Mouse (Mus musculus) right cerebral cortex, postnatal 36 days (tissue): ENCODE results near the gene Mitd1.
A peak's percentile ranks its signal among the peaks of the same experiment; 100 is the strongest.

Experiments
- DNase-seq, 2 experiments: peaks; one replicate each; pipeline ENCODE4 v3.0.0; 2022; ENCODE audit warnings: low spot score in 2 of 2, mixed read lengths in 1 of 2

The Mitd1 gene

GRCm38 (mm10) chr1:37867684-37868322 lies 22.4 kb downstream of the Mitd1 start:
- no peak for DNase-seq

DNA sequence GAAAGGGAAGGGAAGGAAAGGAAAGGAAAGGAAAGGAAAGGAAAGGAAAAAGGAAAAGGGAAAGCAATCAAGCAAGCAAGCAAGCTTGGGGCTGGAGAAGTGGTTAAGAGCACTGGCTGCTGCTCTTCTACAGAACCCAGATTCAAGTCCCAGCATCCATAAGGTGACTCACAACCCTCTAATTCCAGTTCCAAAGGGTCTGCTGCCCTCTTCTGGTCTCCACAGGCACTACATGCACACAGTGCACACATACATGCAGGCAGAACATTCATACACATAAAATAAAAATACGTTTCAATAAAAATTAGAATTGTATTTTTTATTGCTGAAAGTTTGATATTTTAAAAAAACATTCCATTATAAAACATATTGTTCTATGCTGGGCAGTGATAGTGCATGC lies 23.2 kb downstream of the Mitd1 start:
- no peak for DNase-seq

- no peak for DNase-seq
Measured at GRCm38 (mm10) chr1:37866286-37866685, 23.9 kb downstream of the Mitd1 start, which contains the start of gene Tsga10. Gene Tsga10 (minus strand): TSS chr1:37866429.

DNA sequence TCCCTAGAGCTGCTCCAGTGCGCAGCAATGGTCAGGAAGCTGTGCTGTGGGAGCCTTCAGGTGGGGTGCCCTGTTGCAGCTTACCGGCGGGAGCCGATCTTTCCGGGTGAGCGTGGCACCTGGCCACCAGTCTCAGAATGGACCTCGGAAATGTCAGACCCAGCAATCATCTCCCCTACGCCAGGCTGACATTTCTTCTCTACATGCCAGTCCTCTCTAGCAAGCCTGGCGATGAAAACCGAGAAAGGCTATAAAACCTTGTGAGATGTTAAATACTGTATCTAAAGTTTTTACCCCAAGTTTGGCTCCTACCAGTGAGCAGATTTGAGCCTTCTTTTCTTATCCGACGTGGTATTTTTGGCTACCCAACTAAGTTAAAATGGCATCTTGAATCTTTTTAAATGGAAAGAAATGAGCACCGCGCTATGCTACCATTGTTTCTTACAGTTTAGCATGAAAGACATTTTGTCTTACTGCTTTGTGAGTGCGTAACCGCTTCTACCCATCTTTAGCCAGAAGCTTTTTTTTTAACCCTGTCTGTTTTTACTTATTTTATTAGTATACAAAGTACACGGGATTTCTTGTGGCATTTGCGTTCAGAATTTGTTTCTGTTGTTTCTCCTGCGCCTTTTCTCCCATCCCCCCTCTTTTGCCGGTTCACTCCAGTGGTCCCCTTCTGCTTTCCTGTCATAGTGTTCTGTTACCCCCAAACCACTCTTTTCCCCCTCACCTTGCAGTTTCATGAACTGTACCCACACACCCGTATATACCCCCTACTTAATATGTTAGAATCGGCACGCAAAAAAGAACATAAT lies 24.6 kb downstream of the Mitd1 start:
- no peak for DNase-seq

- DNase-seq, result peak; percentile 99
Measured at GRCm38 (mm10) chr1:37864511-37865400, 25.5 kb downstream of the Mitd1 start.

- DNase-seq, result no peak
Measured at GRCm38 (mm10) chr1:37850696-37851095, 39.5 kb downstream of the Mitd1 start.

- no peak for DNase-seq
Measured at GRCm38 (mm10) chr1:37846878-37847277, 43.3 kb downstream of the Mitd1 start.

- no peak for DNase-seq
Measured at GRCm38 (mm10) chr1:37831681-37832080, 58.5 kb downstream of the Mitd1 start.
